Mouse (Mus musculus) C2C12 (cell line): ENCODE results near the gene Slc28a3. TPM values are rescaled to one million over a fixed set of nuclear protein-coding genes. Genes with fewer than 3 reads are reported as not detected.

Experiments
- H3K27me3 ChIP-seq: one replicate; pipeline ENCODE4 v1.6.1; 2011; ENCODE audit not compliant: control insufficient read depth, insufficient read depth, insufficient read length
- H3K36me3 ChIP-seq: one replicate; pipeline ENCODE4 v1.6.1; 2011; ENCODE audit not compliant: control insufficient read depth, insufficient read depth
- H3K4me3 ChIP-seq: one replicate; pipeline ENCODE4 v1.5.1; 2011; ENCODE audit warnings: mild to moderate bottlenecking, control low read depth; ENCODE audit not compliant: poor library complexity, insufficient read depth, severe bottlenecking
- H3K79me2 ChIP-seq: one replicate; pipeline ENCODE4 v1.6.1; 2011; ENCODE audit not compliant: control insufficient read depth, insufficient read depth
- H3K79me3 ChIP-seq: one replicate; pipeline ENCODE4 v1.6.1; 2011; ENCODE audit warnings: low read depth, control low read depth
- H3ac ChIP-seq: one replicate; pipeline ENCODE3; 2011; ENCODE audit warnings: low read depth; ENCODE audit not compliant: control insufficient read depth, insufficient read length
- CEBPB ChIP-seq: IDR thresholded peaks from one replicate; pipeline ENCODE4 v1.6.1; 2011; ENCODE audit warnings: low read depth, mild to moderate bottlenecking, control low read depth, moderate library complexity
- CTCF ChIP-seq: IDR thresholded peaks from one replicate; pipeline ENCODE4 v1.5.1; 2011; ENCODE audit not compliant: control insufficient read depth, insufficient read depth, insufficient read length
- FOSL1 ChIP-seq: IDR thresholded peaks from one replicate; pipeline ENCODE4 v1.8.0; 2011; ENCODE audit warnings: mild to moderate bottlenecking, low read length; ENCODE audit not compliant: poor library complexity, insufficient read depth, severe bottlenecking
- MAX ChIP-seq: IDR thresholded peaks from one replicate; pipeline ENCODE4 v1.6.1; 2011; ENCODE audit warnings: mild to moderate bottlenecking, control low read depth
- MYOD1 ChIP-seq: IDR thresholded peaks from one replicate; pipeline ENCODE4 v1.6.1; 2011; ENCODE audit warnings: low read depth; ENCODE audit not compliant: control insufficient read depth, insufficient read length
- MYOG ChIP-seq: IDR thresholded peaks from one replicate; pipeline ENCODE4 v1.6.1; 2011; ENCODE audit not compliant: control insufficient read depth, insufficient read length; ENCODE audit errors: extremely low read depth
- USF1 ChIP-seq: IDR thresholded peaks from one replicate; pipeline ENCODE4 v1.6.1; 2011; ENCODE audit warnings: low read depth, mild to moderate bottlenecking, control low read depth, moderate library complexity
- polyA plus RNA-seq: library from polyadenylated mRNA; unstranded; fragments of >200 nt; fragmentation: generic; extraction: Trizol; gene quantifications from one replicate; pipeline ENCODE4 v1.2.1, GENCODE M21; 2012; ENCODE audit warnings: missing spikeins

Gene Slc28a3
- polyA plus RNA-seq, 1 experiment: not detected

DNA sequence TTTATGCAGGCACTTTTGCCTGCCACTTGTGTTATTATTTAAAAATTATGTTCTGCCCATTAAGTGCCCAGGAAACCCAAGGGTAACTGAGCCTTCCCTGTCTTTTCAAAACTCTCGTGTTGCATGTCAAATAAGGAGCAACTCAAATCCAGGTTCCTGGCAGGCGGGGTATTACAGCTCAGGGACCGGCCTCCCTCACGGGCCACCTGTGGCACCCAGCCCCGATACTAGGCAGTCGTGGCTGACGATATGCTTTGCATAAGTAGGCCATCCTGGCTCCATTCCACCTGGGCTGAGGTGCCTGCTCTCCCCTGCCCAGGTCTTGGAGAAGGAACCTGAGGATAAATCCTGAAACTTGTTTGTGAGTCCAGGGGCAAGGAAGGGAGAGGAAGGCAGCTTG, 618 bp downstream of the Slc28a3 start:
- TF ChIP-seq MYOG (no peak), USF1 (no peak), CEBPB (no peak), MAX (no peak)
- Histone ChIP-seq H3K79me3 (no peaks in the 10 kb centered on the region), H3K27me3 (peaks cover 58% of the 10 kb centered on the region), H3K79me2 (no peaks in the 10 kb centered on the region), H3ac (no peak overlapping the region), H3K4me3 (no peak overlapping the region), H3K36me3 (no peaks in the 10 kb centered on the region)

DNA sequence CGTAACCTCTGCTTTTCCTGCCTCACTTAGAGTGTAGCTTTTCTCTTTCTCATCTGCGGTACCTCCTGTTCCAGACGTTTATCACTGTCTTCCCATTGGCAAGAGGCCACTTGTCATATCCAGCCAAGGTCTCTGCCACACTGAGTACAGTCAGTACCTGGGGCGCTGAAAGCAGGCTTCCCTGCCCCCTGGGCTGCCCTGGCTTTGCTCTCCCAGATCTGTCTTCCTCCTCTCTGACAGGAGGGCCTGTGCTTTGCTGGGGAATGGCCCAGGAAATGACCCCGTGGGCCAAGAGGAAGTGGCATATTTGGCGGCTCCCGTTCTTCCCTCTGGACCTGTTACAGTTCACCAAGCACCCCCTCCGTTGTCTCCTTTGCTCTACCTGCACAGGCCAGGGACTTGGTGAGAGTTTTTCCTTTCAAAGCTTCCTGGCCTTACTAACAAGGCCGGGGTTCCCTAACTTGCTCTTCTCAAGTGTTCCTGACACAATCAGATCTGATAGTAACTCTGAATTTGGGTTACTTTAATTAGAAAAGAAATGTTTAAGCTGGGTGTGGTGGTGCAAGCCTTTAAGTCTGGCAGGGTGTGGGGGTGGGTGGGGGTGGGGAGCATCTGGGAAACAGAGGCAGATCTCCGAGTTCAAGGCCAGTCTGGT, 9.3 kb downstream of the Slc28a3 start:
- no peak overlapping the region for H3K4me3 ChIP-seq
- H3K79me2 ChIP-seq: no peaks in the 10 kb centered on the region
- H3K36me3 ChIP-seq: no peaks in the 10 kb centered on the region
- no peaks in the 10 kb centered on the region for H3K79me3 ChIP-seq
- TF ChIP-seq FOSL1 (no peak), CTCF (no peak), CEBPB (no peak), MYOG (no peak), MAX (no peak), MYOD1 (no peak), USF1 (no peak)
- peaks cover 30% of the 10 kb centered on the region for H3K27me3 ChIP-seq
- H3ac ChIP-seq: no peak overlapping the region

GRCm38 (mm10) chr13:58598578-58598977, 12.1 kb downstream of the Slc28a3 start:
- H3K27me3 ChIP-seq: peaks cover 35% of the 10 kb centered on the region
- no peaks in the 10 kb centered on the region for H3K79me3 ChIP-seq
- no peak overlapping the region for H3ac ChIP-seq
- no peaks in the 10 kb centered on the region for H3K36me3 ChIP-seq
- H3K79me2 ChIP-seq: no peaks in the 10 kb centered on the region
- no peak overlapping the region for H3K4me3 ChIP-seq
- TF ChIP-seq CTCF (no peak), MYOD1 (no peak), FOSL1 (no peak), MYOG (no peak), MAX (no peak), CEBPB (no peak), USF1 (no peak)

DNA sequence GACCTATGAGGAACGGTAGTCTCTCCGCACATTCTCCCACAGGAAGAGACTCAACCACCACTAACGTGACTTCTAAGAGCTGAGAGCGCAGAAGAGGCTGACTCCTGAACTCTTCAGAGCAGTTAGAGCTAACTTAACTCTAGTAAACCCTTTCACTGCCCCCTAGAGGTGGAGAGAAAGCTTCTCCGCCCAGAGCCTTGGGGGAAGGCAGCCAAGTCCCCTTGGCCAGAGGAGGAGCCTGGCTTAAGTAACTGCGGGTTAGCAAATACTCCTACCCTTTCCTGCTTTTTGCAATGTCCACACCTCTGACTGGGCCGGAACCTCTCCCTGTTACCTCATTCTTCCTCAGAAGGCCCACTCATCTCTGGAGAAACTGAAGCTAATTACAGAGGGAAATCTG, 17.5 kb downstream of the Slc28a3 start:
- H3K27me3 ChIP-seq: peaks cover 23% of the 10 kb centered on the region
- no peak overlapping the region for H3ac ChIP-seq
- H3K4me3 ChIP-seq: no peak overlapping the region
- H3K79me3 ChIP-seq: no peaks in the 10 kb centered on the region
- TF ChIP-seq FOSL1 (no peak), CTCF (no peak), MYOD1 (no peak), MYOG (no peak), CEBPB (no peak), MAX (no peak), USF1 (no peak)
- H3K79me2 ChIP-seq: no peaks in the 10 kb centered on the region
- no peaks in the 10 kb centered on the region for H3K36me3 ChIP-seq

- Histone ChIP-seq H3K79me3 (no peaks in the 10 kb centered on the region), H3K4me3 (no peak overlapping the region), H3K36me3 (no peaks in the 10 kb centered on the region), H3ac (no peak overlapping the region), H3K79me2 (no peaks in the 10 kb centered on the region), H3K27me3 (peaks cover 22% of the 10 kb centered on the region)
- TF ChIP-seq FOSL1: no peak
- peak; percentile 56 for TF ChIP-seq USF1
Measured at GRCm38 (mm10) chr13:58591912-58592311, 18.8 kb downstream of the Slc28a3 start.

- no peaks in the 10 kb centered on the region for H3K79me2 ChIP-seq
- H3K36me3 ChIP-seq: no peaks in the 10 kb centered on the region
- no peaks in the 10 kb centered on the region for H3K79me3 ChIP-seq
- H3K27me3 ChIP-seq: peaks cover 10% of the 10 kb centered on the region
- TF ChIP-seq MAX (no peak), MYOD1 (no peak), CTCF (no peak), FOSL1 (no peak), CEBPB (no peak), MYOG (no peak), USF1 (no peak)
- H3K4me3 ChIP-seq: no peak overlapping the region
- no peak overlapping the region for H3ac ChIP-seq
Measured at GRCm38 (mm10) chr13:58590630-58591029, 20.0 kb downstream of the Slc28a3 start.
